Mouse (Mus musculus): ENCODE results near the gene Rplp1. TPM values are rescaled to one million over a fixed set of nuclear protein-coding genes. Genes with fewer than 3 reads are reported as not detected.

Gene Rplp1
- polyA plus RNA-seq, 1 experiment from 2014 or later, result 1,617 TPM

DNA sequence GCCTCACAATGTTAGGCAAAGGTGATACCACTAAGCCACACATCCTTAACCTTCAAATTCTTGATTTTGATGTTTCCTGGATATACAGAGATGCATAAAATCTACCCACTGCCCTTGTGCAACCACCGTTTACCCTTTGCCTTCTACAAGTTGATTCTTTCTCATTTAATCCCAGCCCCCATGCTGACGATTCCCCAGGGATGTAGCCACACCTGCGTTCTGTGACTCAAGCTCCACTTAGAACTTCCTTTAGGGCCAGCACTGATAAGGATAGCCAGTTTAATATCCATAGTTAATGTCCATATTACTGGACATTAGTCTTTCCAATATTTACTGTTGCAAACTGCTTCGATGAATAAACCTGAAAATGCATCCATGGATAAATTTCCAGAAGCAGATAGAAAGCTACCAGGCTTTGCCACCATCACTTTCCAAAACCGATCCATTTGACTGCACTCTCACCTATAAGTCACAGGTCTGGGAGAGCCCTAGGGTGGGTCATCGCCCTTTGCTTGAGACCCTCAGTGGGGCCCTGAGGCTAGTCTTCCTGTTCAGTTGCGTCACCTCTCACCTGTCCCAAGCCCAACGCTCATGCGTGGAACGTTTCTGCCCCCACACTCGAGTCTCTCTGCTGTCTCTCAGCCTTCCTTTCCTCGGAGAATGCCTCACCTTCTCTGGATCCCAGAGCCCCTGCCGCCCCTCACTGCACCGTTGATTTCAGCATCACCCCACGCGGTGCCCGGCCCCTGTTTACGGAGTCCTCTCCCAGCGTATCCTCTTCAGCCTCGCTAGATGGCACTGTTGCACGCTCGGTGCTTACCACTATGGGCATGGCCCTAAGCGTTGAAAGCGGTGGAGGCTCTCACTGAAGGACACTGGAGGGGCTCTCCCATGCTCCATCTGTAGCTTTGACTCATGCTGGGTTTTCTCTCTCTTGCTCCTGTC is 33.3 kb upstream of the Rplp1 start:
- peak; percentile 96 for TF ChIP-seq CTCF (IDR thresholded peaks at IDR 0.05; ENCODE audit: low read depth)
- H3K4me2 ChIP-seq, result peak overlapping the region; percentile 72
- H3K9me3 ChIP-seq (ENCODE audit: low read depth, low read length), result no peaks in the 10 kb centered on the region
- DNase-seq (peak; percentile 98), ATAC-seq (ENCODE audit: insufficient read depth) (peak; percentile 73)
- H3K4me3 ChIP-seq (ENCODE audit: low read depth, low read length), result peak overlapping the region; percentile 90
- H3K27me3 ChIP-seq (ENCODE audit: insufficient read depth, low read length), result no peaks in the 10 kb centered on the region
- H3K4me1 ChIP-seq (ENCODE audit: insufficient read depth), result 0 out of 2 replicates have a peak, but pooled peaks cover 3% of the 10 kb centered on the region
- peaks cover 19% of the 10 kb centered on the region for H3K36me3 ChIP-seq (ENCODE audit: insufficient read depth)
- peak overlapping the region; percentile 77 for H3K9ac ChIP-seq
- whole genome bisulfite sequencing, result 5% methylated on average over 24 of the region's 24 CpGs
- 0 out of 2 replicates have a peak overlapping the region, but pooled peaks have one; percentile 90 for H3K27ac ChIP-seq (ENCODE audit: low read depth)

DNA sequence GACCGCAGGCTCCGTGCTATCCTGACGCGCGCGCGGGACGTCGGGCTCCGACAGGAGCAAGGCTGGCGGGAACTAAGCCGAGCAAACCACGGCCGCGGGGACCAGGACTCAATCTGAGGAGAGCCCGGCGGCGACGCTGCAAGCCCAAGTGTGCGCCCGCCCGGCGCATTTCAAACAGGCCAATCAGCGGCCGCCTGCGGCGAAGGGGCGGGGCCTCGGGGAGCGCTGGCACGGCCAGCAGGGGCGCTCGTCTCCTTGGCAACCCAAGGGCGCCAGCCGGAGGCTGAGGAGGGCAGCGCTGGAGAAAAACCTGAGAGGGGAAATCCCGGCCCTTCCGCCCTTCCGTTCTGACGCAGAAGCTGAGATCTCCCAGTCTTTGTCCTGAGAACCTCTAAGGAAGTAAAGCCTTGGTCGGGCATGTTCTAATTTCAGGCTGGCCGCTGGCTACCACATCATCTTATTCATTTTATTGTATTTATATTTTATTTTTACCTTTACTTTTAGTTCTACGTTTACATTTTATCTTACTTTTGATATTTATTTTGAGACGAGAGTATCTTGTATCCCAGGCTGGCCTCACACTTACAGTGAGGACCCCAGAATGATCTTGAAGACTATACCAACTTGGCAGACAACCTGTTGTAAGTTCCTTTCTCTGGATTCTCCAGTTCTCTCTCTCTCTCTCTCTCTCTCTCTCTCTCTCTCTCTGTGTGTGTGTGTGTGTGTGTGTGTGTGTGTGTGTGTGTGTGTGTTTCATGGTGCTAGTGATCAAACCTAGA is 32.5 kb upstream of the Rplp1 start, which contains the start of gene Kif23:
Kif23 (minus strand) TSS at position 152 of the 779 bp plus-strand sequence.
- Histone ChIP-seq H3K9ac (peak within 1 kb of the TSS; percentile 77), H3K27ac (ENCODE audit: low read depth) (peak within 1 kb of the TSS; percentile 90), H3K9me3 (ENCODE audit: low read depth, low read length) (no peaks in the 10 kb centered on the region), H3K27me3 (ENCODE audit: insufficient read depth, low read length) (no peaks in the 10 kb centered on the region), H3K36me3 (ENCODE audit: insufficient read depth) (peaks cover 28% of the 10 kb centered on the region), H3K4me1 (ENCODE audit: insufficient read depth) (0 out of 2 replicates have a peak, but pooled peaks cover 3% of the 10 kb centered on the region), H3K4me3 (ENCODE audit: low read depth, low read length) (peak within 1 kb of the TSS; percentile 90), H3K4me2 (peak within 1 kb of the TSS; percentile 72)
- peak; percentile 60 for TF ChIP-seq CTCF (IDR thresholded peaks at IDR 0.05; ENCODE audit: low read depth)
- DNase-seq (peak; percentile 98), ATAC-seq (ENCODE audit: insufficient read depth) (peak; percentile 94)
- under 1% methylated on average over 44 of the region's 44 CpGs for WGBS

DNA sequence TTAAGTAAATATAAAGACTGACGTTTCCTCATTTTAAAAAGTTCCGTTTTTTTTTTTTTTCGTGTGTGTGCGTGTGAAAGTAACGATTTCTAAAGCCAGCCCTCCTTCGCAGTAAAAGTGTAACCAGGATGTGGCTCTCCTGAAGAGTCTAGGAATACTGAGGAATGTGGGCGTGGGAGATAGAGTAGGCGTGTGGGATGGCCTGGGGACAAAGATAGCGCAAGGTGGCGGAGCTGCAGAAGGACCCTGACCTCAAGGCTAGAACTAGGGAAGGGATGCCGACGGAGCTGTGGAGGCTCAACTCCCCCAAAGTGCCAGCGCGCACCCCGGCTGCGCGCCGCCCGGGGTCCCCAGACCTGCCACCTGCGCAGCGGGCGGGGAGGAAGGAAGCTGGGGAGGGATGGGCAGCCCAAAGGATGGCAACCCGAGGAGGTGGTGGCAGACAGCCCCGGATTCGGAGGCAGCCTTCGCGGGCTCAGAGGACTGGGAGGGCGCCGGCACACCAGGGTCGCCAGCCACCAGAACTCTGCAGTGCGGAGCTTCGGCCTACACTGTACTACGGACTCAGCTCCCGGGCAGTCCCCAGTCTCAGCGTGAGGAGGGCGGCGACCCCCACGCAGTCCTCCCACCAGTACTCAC is 31.8 kb upstream of the Rplp1 start:
- Histone ChIP-seq H3K4me3 (ENCODE audit: low read depth, low read length) (peak overlapping the region; percentile 90), H3K36me3 (ENCODE audit: insufficient read depth) (peaks cover 34% of the 10 kb centered on the region), H3K27ac (ENCODE audit: low read depth) (peak overlapping the region; percentile 90), H3K9me3 (ENCODE audit: low read depth, low read length) (no peaks in the 10 kb centered on the region), H3K9ac (peak overlapping the region; percentile 77), H3K4me1 (ENCODE audit: insufficient read depth) (0 out of 2 replicates have a peak, but pooled peaks cover 3% of the 10 kb centered on the region), H3K27me3 (ENCODE audit: insufficient read depth, low read length) (no peaks in the 10 kb centered on the region), H3K4me2 (peak overlapping the region; percentile 72)
- under 1% methylated on average over 34 of the region's 38 CpGs for WGBS
- peak; percentile 83 for ATAC-seq (ENCODE audit: insufficient read depth)
- DNase-seq, result peak; percentile 68
- no peak for TF ChIP-seq CTCF (IDR thresholded peaks at IDR 0.05; ENCODE audit: low read depth)

DNA sequence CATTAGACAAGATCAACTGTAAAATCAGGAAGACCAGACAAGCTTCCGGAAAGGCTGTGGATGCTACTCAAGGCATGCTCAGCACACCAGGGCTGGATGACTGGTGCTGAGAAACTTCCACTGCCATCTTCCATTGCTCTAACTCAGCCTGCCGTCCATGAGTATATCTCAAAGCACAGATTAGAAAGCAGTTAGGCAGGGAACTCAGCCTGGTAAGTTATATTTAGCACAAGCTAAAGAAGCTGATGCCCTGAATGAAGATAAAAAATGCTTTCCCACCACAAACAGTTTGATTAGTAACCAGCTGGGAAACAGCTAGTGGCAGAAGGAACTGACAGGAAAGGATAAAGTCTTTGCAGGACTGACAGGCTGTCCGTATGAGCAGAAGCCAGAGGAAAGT is 26.7 kb upstream of the Rplp1 start:
- H3K36me3 ChIP-seq (ENCODE audit: insufficient read depth), result peaks cover 85% of the 10 kb centered on the region
- no peak for ATAC-seq (ENCODE audit: insufficient read depth)

DNA sequence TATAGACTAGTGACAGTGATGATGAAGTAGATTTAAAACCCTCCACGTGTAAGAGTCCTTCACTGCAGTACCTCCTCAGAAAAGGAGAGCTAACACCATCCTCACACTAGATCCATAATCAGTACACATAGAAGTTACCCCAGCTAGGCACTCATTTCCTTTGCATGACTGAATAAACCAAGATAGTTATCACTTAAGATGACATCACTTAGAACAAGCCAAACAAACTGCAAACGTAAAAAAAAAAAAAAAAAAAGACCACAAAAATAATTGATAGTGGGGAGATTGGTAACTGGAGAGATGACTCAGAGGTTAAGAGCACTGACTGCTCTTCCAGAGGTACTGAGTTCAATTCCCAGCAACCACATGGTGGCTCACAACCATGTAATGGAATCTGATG is 19.0 kb upstream of the Rplp1 start:
- 65% methylated on average over 2 of the region's 2 CpGs for WGBS
- no peak for TF ChIP-seq CTCF (IDR thresholded peaks at IDR 0.05; ENCODE audit: low read depth)
- Histone ChIP-seq H3K9ac (no peak overlapping the region), H3K4me3 (ENCODE audit: low read depth, low read length) (no peak overlapping the region), H3K4me1 (ENCODE audit: insufficient read depth) (no peaks in the 10 kb centered on the region), H3K27me3 (ENCODE audit: insufficient read depth, low read length) (no peaks in the 10 kb centered on the region), H3K9me3 (ENCODE audit: low read depth, low read length) (no peaks in the 10 kb centered on the region), H3K4me2 (no peak overlapping the region), H3K36me3 (ENCODE audit: insufficient read depth) (peaks cover 97% of the 10 kb centered on the region), H3K27ac (ENCODE audit: low read depth) (no peak overlapping the region)
- ATAC-seq (ENCODE audit: insufficient read depth) (no peak), DNase-seq (no peak)

More for the DNA sequence above, 26.7 kb upstream of the Rplp1 start:
- Histone ChIP-seq H3K9me3 (ENCODE audit: low read depth, low read length) (no peaks in the 10 kb centered on the region), H3K4me2 (no peak overlapping the region), H3K4me1 (ENCODE audit: insufficient read depth) (0 out of 2 replicates have a peak, but pooled peaks cover 3% of the 10 kb centered on the region), H3K9ac (no peak overlapping the region), H3K27ac (ENCODE audit: low read depth) (no peak overlapping the region), H3K4me3 (ENCODE audit: low read depth, low read length) (no peak overlapping the region), H3K27me3 (ENCODE audit: insufficient read depth, low read length) (no peaks in the 10 kb centered on the region)
- no peak for DNase-seq
- 74% methylated on average over 3 of the region's 3 CpGs for WGBS
- no peak for TF ChIP-seq CTCF (IDR thresholded peaks at IDR 0.05; ENCODE audit: low read depth)

DNA sequence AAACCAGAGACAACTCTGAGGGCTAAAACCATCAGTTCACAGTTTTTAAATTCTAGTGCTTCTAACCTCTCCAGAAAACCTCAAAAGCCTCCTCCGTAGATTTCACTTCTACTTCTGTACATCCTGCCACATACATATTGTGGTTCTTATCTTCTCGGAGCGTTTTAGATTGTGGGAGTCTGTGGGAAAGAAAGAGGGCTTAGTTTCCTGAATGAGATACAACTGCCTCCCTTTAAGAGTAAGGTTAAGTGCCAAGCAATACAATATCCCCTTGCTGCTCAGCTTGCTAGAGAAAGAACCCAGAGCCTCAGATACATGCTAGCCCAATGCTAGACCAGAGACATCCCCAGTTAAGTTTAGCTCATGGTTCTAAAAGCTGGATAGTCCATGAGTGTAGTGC is 17.7 kb upstream of the Rplp1 start:
- DNase-seq, result no peak
- peaks cover 97% of the 10 kb centered on the region for H3K36me3 ChIP-seq (ENCODE audit: insufficient read depth)
- no peak overlapping the region for H3K27ac ChIP-seq (ENCODE audit: low read depth)
- no peaks in the 10 kb centered on the region for H3K4me1 ChIP-seq (ENCODE audit: insufficient read depth)
- H3K4me3 ChIP-seq (ENCODE audit: low read depth, low read length), result no peak overlapping the region
- no peak for ATAC-seq (ENCODE audit: insufficient read depth)
- H3K4me2 ChIP-seq, result no peak overlapping the region
- no peaks in the 10 kb centered on the region for H3K9me3 ChIP-seq (ENCODE audit: low read depth, low read length)
- WGBS, result 86% methylated on average over 3 of the region's 3 CpGs
- no peak for TF ChIP-seq CTCF (IDR thresholded peaks at IDR 0.05; ENCODE audit: low read depth)
- no peaks in the 10 kb centered on the region for H3K27me3 ChIP-seq (ENCODE audit: insufficient read depth, low read length)
- H3K9ac ChIP-seq, result no peak overlapping the region

Measured in lung, embryonic 14.5 days (tissue).